Mouse (Mus musculus) bone marrow macrophage, adult 2 months (primary cell): ENCODE measurements around the gene Zc2hc1b. TPM values are rescaled to one million over a fixed set of nuclear protein-coding genes. Genes with fewer than 3 reads are reported as not detected.

ENCODE experiments used
- H3K27ac ChIP-seq: 2 replicates; pipeline ENCODE4 v1.5.1; 2012; ENCODE audit warnings: low read depth, low read length; ENCODE audit not compliant: insufficient read depth
- H3K4me1 ChIP-seq: 2 replicates; pipeline ENCODE4 v1.6.1; 2012; ENCODE audit warnings: low read length; ENCODE audit not compliant: control insufficient read depth, insufficient read depth
- H3K4me3 ChIP-seq: 2 replicates; pipeline ENCODE4 v1.5.1; 2012; ENCODE audit warnings: mild to moderate bottlenecking, low read length, moderate library complexity; ENCODE audit not compliant: insufficient read depth
- CTCF ChIP-seq: IDR thresholded peaks from 2 replicates; pipeline ENCODE4 v1.5.1; 2012; ENCODE audit warnings: low read depth, mild to moderate bottlenecking, low read length, moderate library complexity
- POLR2A ChIP-seq: IDR thresholded peaks from 2 replicates; pipeline ENCODE4 v1.6.1; 2012; ENCODE audit warnings: mild to moderate bottlenecking, low read depth, low read length, borderline replicate concordance
- polyA plus RNA-seq: library from polyadenylated mRNA; stranded (reverse); fragments of >200 nt; gene quantifications from 2 replicates; pipeline ENCODE4 v1.2.4, GENCODE M21; 2012; ENCODE audit not compliant: missing spikeins, insufficient read depth, insufficient read length

Gene Zc2hc1b
- polyA plus RNA-seq, 1 experiment = not detected

DNA sequence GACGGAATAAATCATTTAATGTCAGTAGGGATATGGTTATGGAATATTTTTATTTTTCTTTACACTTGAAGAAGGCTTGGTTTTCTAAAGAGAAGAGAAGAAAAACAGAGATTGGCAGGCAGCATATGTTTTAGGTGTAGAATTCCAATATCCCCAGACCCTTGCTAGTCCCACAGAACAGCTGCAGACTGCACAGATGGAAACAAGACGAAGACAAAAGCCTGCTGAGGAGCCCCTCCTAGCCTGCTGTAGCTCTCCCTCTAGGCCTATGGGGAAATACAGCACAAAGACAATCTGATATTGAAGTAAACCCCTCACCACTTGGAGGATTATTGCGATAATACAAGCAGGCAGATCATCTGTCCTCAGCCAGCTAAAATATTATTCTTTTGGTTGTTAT is 27.4 kb downstream of the Zc2hc1b start:
- no peak overlapping the region for H3K27ac ChIP-seq
- no peaks in the 10 kb centered on the region for H3K4me1 ChIP-seq
- TF ChIP-seq CTCF (no peak), POLR2A (no peak)
- H3K4me3 ChIP-seq = no peak overlapping the region

GRCm38 (mm10) chr10:13140434-13140833 is 37.4 kb downstream of the Zc2hc1b start:
- no peak overlapping the region for H3K4me3 ChIP-seq
- no peak for TF ChIP-seq CTCF
- TF ChIP-seq POLR2A = no peak
- H3K27ac ChIP-seq = no peak overlapping the region
- no peaks in the 10 kb centered on the region for H3K4me1 ChIP-seq

- no peak overlapping the region for H3K27ac ChIP-seq
- no peak for TF ChIP-seq POLR2A
- no peak for TF ChIP-seq CTCF
Measured at GRCm38 (mm10) chr10:13137906-13138305, 39.9 kb downstream of the Zc2hc1b start.

GRCm38 (mm10) chr10:13135751-13136150 is 42.1 kb downstream of the Zc2hc1b start:
- no peaks in the 10 kb centered on the region for H3K4me1 ChIP-seq

More at GRCm38 (mm10) chr10:13137906-13138305, 39.9 kb downstream of the Zc2hc1b start:
- Histone ChIP-seq H3K4me3 (no peak overlapping the region), H3K4me1 (no peaks in the 10 kb centered on the region)

DNA sequence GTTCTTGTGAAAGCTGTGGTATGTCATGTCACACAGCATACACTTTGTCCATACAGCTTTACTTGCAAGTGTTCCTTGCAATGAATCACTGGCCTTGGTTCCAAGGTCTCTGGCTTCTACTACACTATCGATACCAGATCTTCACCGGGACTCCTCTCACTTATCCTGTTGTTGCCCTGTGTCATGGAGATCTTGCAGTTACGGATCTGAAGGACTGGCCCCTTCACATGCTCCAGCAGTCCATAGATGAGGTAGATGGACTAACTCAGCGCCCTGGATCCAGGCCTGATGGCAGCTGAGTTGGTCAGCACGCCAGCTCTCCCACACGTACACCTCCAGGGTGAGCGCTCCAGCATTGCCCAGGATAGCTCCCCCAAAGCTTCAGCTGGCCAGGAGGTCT is 42.5 kb downstream of the Zc2hc1b start:
- Histone ChIP-seq H3K27ac (no peak overlapping the region), H3K4me3 (no peak overlapping the region), H3K4me1 (no peaks in the 10 kb centered on the region)
- TF ChIP-seq CTCF (no peak), POLR2A (no peak)

More at GRCm38 (mm10) chr10:13135751-13136150, 42.1 kb downstream of the Zc2hc1b start:
- no peak overlapping the region for H3K4me3 ChIP-seq
- TF ChIP-seq CTCF (no peak), POLR2A (no peak)
- H3K27ac ChIP-seq = no peak overlapping the region

DNA sequence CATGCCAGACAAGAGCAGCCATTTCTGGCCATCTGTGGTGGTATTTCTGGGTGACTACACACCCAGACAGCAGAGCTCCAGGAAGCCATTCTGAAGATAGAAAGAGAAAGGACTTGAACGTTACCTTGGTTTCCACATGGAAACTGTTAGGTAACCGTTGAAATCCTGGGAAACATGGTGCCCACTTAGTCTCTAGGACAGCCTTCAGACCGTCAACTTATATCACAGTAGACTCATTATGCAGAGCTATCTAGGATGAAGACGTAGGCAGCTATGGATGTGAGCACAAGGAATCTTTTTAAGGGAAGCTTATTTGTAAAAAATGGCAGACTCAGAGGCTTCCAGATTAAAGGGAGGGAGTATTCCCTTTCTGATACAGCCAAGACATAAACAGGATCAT is 44.0 kb downstream of the Zc2hc1b start:
- H3K27ac ChIP-seq = no peak overlapping the region
- TF ChIP-seq POLR2A = no peak
- no peak for TF ChIP-seq CTCF
- H3K4me1 ChIP-seq = no peaks in the 10 kb centered on the region
- no peak overlapping the region for H3K4me3 ChIP-seq

DNA sequence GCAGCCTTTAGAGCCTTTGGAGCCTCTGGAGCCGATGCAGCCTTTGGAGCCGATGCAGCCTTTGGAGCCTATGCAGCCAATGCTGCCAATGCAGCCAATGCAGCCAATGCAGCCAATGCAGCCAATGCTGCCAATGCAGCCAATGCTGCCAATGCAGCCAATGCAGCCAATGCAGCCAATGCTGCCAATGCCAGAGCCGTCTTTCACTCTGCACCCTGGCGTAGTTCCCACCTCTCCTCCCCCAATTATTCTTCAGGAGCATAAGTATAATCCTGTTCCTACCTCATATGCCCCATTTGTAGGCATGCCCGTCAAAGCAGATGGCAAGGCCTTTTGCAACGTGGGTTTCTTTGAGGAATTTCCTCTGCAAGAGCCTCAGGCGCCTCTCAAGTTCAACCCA is 49.9 kb downstream of the Zc2hc1b start:
- TF ChIP-seq POLR2A = no peak
- H3K4me1 ChIP-seq = no peaks in the 10 kb centered on the region
- no peak overlapping the region for H3K27ac ChIP-seq
- no peak overlapping the region for H3K4me3 ChIP-seq

GRCm38 (mm10) chr10:13127335-13127734 is 50.5 kb downstream of the Zc2hc1b start:
- no peak overlapping the region for H3K4me3 ChIP-seq
- TF ChIP-seq POLR2A = no peak
- TF ChIP-seq CTCF = no peak
- H3K4me1 ChIP-seq = no peaks in the 10 kb centered on the region
- H3K27ac ChIP-seq = no peak overlapping the region

- Histone ChIP-seq H3K27ac (no peak overlapping the region), H3K4me3 (no peak overlapping the region), H3K4me1 (no peaks in the 10 kb centered on the region)
- no peak for TF ChIP-seq POLR2A
- no peak for TF ChIP-seq CTCF
Measured at GRCm38 (mm10) chr10:13125811-13126210, 52.0 kb downstream of the Zc2hc1b start.

DNA sequence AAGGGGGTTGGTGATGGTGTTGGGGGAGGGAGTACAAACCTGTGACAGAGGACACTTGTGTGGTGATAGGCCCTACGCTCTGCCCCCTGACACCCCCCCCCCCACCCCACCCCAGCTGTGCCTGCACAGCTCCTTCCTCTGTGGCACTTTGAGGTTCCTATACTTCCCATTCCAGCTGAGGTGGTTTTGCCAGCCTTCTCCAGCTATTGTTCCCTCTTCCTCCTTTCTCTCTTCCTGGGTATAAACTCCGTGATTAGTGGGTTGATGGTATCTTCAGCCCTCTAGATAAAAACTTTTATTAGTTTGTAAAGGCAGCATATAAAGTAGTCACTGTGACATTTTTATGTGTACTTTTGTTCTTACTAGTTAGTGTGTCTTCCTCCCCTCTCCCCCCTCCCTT is 58.5 kb downstream of the Zc2hc1b start:
- TF ChIP-seq CTCF = no peak
- TF ChIP-seq POLR2A = no peak
- no peaks in the 10 kb centered on the region for H3K4me1 ChIP-seq
- H3K27ac ChIP-seq = no peak overlapping the region
- H3K4me3 ChIP-seq = no peak overlapping the region

DNA sequence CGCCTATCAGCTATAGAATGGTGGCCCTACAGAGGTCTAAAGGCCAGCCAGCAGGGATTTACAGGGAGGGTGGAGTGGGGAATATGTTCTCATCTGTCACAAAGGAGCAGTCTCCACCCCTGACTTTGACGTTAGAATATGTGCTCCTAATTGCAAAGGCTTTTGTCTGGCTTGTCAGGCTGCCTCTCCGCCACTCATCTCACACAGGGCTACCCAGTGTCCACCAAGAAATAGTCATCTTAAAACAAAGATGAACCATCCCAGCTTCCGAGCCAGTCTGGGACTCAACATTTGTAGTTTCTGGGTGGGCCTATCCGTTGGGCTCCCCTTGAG is 59.1 kb downstream of the Zc2hc1b start:
- H3K4me1 ChIP-seq = no peaks in the 10 kb centered on the region
- no peak overlapping the region for H3K27ac ChIP-seq
- TF ChIP-seq POLR2A (no peak), CTCF (no peak)
- no peak overlapping the region for H3K4me3 ChIP-seq
